Mouse (Mus musculus): ENCODE measurements at regions not wholly inside any gene's neighbourhood (a gene's known extent, or its start where the extent isn't known, plus 50 kb on each side); places are given as distances from the start of the nearest gene placed in this dataset.

DNA sequence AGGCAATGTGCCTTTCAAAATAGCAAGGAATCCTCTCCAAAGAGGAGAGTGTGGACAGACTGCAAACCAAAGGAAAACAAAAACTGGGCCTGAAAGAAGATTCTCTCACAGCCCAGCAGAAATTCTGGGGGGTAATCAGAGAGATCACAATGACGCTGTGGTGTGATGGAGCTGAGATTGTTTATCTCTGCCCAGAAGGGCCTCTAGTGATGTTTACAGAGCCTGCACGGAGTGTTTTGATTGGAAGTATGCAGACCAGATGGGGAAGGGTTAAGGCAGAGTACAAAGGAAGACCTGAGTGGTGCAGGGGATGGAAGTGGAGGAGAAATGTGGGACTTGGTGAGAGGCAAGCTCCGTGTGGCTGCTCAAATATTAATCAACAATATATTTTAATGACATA lies 593.1 kb upstream of the Cdh11 start:
- no peak for DNase-seq

DNA sequence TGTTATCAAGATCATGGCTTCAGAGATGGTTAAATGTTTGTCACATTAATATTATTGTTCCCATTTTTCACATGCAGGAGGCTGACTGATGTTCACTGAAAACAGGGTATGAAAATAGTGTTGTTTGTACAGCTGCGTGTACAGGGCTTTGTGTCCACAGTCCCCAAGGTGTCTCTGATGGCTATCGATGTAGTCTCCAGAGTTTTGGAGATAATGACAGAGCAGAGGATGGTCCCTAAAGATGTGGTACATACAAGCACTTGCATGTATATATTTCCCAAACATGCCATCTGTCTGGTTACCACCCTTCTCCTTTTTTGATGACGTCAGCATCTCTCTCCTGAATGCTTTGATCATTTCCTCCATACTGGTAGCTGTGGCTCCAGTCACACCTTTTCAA lies 596.1 kb upstream of the Cdh11 start:
- DNase-seq: no peak

DNA sequence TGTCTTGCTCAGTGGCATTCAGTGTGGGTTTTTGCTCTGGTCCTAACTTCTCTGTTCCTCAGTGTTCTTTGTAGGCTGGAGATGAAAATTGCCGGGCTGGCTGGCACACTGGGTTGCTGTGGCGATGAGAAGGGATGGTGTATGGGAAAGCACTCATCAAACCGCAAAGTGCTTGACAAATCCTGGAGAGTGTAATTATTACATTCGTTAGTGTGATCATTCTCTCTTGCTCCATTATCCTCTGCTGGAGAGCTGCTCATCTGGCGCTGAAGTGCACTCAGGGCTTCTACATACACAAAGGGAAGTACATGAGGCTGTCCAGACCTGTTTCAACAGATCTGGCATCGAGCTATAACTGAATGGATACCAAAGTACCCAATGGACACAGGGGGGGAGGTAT lies 605.9 kb upstream of the Cdh11 start:
- no peak for DNase-seq

DNA sequence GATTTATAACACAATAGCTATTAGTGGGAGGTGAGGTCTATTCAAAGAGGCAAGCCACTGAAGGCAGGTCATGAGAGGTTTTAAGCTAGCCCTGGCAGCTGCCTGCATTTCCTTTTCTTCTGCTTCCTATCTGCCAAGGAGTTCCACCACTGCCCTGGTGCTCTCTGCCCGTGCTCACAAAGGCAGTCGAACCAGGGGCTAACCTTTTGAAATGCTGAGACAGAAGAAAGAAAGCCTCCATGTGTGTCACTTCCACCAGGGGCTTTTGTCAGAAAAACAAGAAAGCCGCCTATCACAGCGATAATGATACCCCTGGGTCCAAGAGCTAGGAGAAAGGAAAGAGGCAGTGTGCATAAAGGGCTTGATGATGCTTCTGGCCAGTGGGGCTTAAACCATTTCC lies 609.9 kb upstream of the Cdh11 start:
- no peak for DNase-seq

DNA sequence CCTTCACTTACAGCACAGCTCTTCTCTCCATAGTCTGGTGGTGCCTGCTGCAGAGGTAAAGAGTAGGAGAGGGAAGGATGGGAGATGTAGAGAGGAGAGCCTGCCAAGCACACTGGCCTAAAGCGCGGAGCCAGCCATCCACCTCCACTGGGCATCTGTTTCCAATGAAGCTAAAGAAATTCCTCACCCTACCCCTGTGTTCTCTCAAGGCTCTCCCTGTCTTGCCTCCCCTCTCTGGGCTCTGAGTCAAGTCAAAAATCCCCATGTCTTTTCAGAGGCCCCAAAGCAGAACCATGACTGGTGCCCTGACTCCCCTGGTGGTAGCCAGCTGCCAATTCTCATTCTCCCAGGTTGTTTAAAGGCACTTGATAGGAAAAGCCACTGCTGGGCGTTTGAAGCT lies 612.7 kb upstream of the Cdh11 start:
- no peak for DNase-seq

DNA sequence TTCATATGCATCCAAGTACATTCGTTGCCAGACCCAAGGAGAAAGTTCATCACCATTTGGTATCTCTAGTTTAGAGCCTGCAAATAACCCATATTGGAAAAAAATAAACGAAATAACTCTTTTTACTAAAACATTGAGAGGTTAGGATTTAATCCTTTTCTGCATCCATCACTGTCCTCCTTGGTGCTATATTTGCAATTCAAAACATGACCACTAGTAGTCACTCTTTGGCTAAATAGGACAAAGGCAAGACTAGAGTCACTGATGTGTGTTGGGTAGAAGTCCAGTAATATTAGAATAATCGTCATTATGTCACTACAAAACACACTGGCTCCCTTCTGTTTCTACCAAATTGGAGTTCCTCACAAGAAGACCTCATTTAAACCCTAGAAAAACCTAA lies 614.0 kb upstream of the Cdh11 start:
- DNase-seq: no peak

DNA sequence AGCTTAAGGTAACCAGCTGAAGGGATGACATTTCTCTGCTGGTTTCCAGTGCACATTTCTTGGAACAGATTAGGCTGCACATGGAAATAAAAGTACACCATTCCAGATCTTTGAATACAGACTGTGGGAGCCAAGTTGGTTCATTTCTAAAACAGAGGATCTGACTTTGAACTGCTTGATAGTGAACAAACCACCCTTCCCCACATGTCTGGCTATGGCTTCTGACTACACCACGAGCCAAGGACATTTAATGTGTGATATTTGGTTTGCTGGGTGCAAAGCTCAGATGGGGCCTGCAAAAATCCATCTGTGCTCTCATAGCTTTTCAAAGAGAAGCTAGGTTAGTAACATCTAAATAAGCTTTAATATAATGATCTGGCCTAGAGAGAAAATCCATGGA lies 614.7 kb upstream of the Cdh11 start:
- no peak for DNase-seq

DNA sequence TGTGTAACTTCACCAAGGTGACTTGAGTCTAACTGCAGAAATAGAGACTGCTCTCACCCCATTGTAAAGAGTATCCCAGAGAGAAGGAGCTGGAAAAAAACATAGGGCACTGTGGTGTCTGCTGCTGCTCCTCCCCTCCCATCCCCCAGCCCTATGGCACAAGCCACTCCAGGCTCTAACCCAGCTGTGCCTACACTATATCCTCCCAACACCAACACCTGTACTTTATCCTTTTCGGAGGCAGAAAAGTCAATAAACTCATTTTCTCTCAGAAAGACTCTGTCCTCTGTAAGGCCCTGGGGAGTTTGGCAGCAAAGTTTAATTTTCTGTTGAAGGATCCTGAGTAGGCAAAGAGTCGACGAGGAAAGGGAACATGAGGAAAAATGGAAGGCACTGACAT lies 617.3 kb upstream of the Cdh11 start:
- DNase-seq: no peak

DNA sequence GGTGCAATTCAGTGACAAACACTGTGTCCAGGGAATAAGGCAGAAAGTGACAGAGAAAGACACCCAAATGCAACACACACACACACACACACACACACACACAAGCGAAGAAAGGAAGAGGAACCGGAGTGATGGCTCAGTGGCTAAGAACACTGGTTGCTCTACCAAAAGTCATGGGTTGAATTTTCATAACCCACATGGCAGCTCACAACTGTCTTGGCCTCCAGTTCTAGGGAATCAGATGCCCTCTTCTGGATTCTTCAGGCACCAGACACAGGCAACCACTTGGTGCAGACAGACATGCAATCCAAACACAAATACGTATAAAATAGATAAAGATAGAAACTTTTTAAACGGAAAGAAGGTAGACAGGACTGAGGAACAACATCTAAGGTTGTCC lies 618.4 kb upstream of the Cdh11 start:
- no peak for DNase-seq

DNA sequence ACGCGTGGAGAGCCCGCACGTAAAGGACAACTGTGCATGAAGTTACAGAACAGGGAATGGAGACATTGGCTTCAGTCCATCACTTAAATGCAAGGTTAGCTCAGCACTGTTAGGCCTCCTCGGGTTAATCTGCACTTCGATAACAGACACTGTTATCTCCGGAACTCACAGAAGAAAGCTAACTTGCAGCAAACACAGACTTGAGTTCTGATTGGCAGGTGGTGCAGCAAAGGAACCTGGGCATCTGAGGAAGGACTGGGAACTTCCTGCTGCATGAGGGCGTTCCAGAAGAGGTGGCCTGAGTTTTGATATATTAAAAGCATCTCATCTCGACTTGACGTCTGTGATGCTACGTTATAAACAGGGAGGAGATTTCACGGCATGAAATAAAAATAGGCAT lies 620.3 kb upstream of the Cdh11 start:
- no peak for DNase-seq

DNA sequence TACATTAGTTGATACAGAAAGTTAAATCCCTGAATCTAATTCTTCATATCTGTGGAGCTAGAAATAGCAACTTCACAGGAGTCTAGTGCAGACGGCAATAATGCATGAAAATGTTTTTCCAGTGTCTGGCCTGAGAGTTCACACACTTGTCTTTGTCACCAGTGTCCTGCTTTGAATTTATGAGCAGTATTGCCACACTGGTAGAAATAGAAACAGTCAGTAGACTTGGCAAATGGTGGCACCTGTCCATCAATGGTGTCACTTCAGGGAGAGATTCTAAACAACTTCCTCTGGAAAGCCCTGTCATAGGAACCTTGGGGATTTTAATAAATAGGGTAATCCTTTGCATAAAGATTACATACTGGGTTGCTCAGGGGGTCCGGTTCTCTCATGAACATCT lies 621.5 kb upstream of the Cdh11 start:
- DNase-seq: no peak

DNA sequence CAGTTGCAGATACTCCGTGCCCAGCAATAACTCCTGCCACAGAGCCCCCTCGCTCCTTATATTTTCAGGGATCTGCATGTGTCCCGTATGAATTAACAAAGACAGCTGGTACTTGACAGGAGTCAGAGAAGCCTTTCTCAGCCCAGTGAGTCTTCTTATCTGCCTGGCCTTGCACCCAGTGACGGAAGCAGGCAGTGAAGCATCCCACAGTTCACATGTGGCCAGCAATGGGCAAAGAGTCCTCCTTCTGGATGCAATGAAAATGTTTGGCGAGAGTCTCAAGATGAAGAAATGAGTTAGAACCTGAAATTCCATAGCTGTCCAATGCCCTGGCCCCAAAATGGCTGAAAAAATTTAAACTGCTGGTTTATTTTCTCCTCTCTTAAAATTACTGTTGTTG lies 622.2 kb upstream of the Cdh11 start:
- no peak for DNase-seq

DNA sequence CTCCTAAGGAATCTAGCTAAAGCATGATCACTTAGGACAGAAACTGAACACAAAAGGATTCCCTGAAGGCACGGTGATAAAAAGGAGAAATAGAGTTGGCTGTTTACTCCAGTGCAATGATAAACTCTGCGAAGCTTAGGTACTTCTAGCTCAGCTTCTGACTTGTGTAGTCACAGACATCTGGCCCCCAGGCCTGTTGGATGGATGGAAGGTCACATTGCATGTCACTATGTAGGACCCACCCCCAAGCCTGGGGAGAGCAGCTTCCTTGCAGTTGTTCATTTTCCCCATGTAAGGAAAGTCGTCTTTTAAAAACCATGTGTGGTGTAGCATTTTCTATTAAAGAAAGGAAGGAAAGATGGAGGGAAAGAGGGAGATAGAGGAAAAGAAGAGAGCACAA lies 623.0 kb upstream of the Cdh11 start:
- no peak for DNase-seq

DNA sequence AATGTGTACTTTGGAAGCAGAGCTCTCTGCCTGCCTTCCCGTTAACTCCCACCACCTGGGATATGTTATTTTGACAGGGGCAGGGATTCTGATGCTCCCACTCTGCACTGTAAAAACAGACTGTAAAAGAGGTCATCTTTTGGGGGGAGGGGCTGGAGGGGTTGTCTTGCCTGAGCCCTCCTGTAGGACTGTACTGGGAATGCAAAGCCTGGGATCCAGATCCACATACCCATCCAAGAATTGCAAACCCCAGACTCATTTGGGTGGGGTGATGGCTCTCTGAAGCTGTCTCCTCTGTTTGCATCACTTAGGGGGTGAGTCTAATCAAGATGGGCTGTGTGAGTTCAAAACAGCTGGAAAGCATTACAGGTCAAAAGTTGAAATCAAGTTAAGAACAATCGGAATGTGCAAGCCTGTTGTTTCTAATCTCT lies 623.7 kb upstream of the Cdh11 start:
- DNase-seq: peak; percentile 42

DNA sequence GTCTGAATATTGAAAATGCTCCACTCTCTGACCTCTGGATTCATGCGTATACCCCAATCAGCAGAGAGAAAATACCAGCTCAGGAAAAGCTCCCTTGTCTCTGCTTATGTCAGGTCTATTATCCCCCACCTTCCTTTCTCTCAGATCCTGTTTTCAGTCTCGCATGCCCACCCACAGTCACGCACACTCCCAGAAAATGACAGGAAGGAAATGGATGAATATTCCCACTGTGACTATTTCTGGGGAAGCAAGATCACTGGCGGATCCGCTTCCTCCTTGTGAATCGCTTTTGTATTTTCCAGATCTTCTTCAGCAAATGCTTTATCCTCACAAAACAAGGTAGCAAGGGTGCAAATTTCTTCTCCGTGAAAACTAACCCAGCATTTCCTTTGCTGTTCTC lies 627.3 kb upstream of the Cdh11 start:
- no peak for DNase-seq

DNA sequence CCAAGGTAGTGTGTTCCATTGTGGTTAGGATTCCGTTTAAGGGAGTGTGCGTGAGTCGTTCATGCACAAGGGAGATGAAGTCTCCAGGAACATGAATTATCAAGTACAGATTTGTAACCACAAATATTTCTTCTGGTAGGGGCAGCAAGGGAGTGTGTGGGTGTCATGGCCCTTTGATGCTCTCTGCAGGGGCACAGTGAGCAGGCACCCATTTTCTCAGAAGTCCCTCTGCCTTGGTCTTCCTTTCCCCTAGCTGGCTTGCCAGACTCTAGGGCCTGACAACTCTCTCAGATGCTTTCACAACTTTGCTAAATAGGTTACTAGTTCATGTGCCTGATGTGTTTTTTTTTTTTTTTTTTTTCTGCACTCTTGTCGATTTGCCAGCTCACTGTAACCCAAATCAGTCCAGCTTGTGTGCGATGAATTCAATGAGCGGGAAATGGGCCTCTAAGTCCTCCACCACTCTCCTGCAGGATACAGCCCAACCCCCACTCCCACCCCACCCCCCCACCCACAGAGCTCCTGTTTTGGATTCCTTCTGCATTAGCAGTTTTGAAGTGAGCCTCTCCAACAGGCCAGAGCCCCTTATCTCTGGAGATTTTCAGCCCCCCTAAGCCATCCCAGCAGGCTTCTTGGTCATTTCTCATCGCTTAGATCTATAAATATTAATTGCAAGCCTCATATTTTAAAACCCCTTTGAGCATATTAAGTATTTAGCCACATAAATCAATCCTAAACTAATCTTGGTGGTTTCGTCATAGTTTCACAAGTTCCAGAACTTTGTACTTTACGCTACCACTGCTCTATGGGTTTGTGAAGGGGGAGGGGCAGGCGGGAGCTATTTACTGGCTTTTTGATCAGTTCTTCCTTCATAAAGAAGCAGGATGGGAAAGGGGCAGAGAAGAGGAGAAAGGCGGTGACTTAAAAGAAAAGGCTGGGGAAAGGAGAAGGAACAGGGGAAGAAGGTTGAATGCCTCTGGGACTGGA lies 628.4 kb upstream of the Cdh11 start:
- DNase-seq: peak; percentile 14

DNA sequence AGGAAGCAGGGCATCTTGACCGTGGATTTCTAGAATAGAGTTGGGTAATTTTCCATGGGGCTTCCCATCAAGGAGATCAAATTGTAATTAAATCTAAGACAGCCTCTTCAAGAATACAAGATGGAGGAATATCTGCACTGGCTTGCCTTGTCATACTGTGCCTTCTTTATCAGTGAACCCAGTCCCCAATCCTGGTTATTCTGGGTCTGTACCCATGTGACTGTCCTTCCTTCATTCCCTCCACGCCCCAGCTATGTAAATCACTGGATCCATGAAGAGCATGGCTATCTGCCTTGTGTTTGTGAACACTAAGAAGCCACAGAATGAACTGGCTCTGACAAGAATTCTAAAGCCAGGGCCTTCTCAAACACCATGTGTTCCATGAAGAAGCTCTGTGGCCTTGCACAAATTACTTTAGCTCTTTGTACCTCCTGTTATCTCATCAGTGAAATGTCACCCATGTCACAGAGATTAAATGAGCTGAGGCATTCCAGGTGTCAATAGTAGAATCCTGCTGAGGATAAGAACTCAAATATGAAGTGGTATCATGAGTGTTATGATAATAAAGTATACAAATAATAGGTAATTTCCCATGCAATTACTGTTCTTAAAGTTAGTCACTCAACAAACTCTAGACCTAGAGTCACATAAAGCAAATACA lies 637.0 kb upstream of the Cdh11 start:
- no peak for DNase-seq

DNA sequence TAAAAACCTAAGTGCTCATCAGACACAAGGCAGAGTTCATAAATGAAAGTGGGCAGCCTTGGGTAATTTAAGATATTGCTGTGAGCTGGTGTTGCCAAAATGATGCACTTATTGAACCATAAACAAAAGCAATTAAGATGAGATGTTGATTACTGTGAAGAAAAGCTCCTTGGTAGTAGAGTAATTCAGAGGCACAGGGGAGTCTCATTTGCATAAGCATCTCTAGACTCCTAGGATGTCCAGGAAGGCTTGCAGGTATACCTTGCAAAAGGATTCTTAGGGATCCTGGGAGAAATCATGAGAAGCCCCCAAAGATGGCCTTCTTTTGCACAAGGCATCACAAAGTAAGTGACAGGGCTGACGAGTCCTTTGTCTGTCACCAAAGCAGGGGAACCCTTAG lies 640.5 kb upstream of the Cdh11 start:
- DNase-seq: no peak

DNA sequence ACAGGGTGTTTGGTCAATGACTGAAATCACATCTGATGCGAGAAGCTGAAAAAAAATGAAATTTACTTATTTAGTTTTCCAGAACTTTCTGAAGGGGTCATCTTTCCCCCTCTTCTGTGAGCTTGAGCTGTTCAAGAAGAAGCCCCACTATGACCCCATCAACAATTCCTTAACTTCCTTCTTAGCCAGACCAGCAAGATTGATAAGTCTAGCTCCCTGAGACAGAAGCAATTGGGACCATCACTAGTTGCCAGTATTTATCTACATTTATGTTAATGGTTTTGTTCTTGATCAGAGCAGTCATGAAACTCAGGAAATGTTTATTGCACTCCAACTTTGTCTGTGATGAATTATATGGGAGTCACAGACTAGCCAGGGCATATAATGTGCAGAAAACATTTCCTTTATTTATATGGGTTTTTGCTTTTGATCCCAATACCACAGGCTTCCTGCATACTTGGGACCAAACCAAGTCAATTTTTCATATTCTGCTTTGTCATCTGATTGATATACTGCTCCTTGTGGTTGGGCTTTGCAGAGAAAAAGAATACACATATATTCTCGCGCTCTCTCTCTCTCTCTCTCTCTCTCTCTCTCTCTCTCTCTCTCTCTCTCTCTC lies 645.5 kb upstream of the Cdh11 start:
- DNase-seq: no peak

DNA sequence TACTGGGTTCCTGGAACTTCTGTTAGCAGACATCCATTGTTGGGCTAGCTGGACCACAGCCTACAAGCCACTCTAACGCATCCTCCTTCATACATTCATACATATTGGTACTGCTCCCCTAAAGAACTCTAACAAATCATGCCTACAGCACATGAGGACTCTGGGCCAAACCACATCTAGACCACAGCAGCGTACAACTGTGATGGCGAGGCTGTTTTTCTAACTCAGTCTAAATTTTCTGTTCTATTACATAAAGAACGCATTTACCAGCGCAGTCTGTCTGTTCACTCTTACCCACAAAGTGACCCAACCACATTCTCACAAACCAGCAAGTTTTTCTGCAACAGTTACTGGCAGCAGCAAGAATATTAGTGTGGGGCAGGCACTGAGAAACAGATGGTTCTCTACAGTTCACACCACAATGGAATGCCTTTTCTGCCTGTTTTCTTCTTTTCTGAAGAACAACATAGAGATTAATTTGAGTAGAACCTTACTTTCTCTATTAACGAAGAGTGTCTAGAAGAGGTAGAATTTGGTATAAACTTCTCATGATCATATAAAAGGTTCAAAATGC lies 648.2 kb upstream of the Cdh11 start:
- peak; percentile 16 for DNase-seq

DNA sequence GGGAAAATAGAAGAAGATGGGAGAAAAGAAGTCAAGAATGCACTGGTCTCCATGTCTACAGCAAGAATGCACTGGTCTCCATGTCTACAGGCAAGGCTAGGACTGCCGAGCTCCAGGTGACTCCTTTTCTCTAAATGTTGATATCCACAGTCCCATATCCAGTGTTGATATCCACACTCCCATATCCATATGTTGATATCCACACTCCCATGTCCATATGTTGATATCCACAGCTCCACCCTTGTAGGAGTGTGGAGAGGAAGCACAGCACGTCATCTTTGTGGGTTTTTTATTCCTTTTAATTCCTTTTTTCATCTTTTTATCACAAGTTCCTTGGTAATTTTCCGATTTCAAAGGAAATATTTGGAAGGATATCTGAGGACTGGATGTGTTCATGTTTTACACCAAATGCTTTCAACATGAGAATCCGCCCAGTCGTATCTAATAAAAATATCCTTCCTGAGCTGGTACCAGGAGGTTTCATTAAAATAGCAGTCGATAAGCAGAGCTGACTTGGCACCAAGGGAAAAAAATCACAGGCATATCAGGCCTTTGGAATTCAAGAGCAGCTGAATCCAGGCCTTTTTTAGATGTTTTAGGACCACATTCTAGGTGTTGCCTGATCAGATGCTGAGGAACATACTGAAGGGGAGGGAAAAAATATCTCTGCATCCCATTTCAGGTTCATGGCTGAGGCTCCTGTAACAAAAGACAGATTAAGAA lies 653.7 kb upstream of the Cdh11 start:
- no peak for DNase-seq

DNA sequence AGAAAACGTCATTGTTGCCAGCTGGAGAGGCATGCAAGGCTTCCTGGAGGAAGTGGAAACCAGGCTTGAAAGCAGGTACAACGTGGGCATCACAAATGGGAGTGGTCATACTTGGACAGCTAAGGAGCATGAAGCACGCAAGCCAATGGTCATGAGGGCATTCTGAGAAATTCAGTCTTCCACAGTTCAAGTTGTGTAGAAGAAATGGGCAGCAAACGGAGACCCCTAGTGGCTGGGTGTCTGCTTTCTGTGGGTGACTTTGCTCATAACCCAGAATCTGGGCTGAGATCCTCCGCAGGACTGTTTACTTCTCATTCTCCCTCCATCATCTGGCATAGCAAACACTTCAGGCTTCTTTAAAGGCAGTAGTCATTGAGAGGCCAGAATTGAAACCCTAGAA lies 655.7 kb upstream of the Cdh11 start:
- DNase-seq: peak; percentile 52
